Mouse (Mus musculus) macrophage (primary cell): Measurements from ENCODE around the gene Mpv17l2. TPM values are rescaled to one million over a fixed set of nuclear protein-coding genes. Genes with fewer than 3 reads are reported as not detected.

Experiments used
- H3K27ac ChIP-seq: fragments of 350-480 bp; formaldehyde crosslinking; 2 replicates; pipeline ENCODE4 v1.9.0; 2021
- H3K36me3 ChIP-seq: fragments of 350-480 bp; formaldehyde crosslinking; 2 replicates; pipeline ENCODE4 v1.9.0; 2021; ENCODE audit errors: inconsistent target
- H3K4me3 ChIP-seq: fragments of 350-480 bp; formaldehyde crosslinking; 2 replicates; pipeline ENCODE4 v1.9.0; 2021; ENCODE audit errors: inconsistent target
- H3K79me2 ChIP-seq: fragments of 350-480 bp; formaldehyde crosslinking; 2 replicates; pipeline ENCODE4 v1.9.0; 2021; ENCODE audit errors: inconsistent target
- WGBS: methylation state at CpG from one replicate; pipeline ENCODE4 v1.1.7; 2026; ENCODE audit warnings: inconsistent platforms; ENCODE audit not compliant: missing documents; 5-methylcytosine and 5-hydroxymethylcytosine counted together
- polyA plus RNA-seq: library from polyadenylated mRNA; stranded (reverse); fragments of 250-400 nt; gene quantifications from 3 replicates; pipeline ENCODE4 v1.2.4, GENCODE M21; 2018; ENCODE audit warnings: inconsistent platforms

The Mpv17l2 gene
- polyA plus RNA-seq, 1 experiment from 2014 or later, result 29.3 TPM

DNA sequence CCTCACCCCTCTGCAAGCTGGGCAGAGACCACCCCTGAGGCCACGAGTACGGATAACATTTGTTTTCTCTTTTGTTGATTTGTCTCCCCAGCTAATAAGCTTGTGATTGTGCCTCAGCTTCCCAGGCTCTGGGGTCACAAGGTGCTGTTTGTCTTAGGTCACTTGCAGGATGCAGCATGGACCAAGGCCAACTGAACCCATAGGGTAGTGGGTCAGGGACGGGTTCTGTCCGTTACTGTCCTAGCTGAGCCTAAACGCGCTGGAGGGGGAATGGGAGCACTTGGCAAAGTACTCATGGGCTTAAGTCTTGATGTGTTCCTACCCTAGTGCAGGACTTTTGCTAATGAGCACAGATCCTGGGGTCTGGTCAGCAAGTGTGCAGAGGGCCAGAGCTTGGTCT is 6.8 kb upstream of the Mpv17l2 start:
- Histone ChIP-seq H3K4me3 (no peak overlapping the region), H3K79me2 (peaks cover 4% of the 10 kb centered on the region; the same call in 1 of the 2 replicates), H3K27ac (peak overlapping the region; percentile 58), H3K36me3 (peaks cover 9% of the 10 kb centered on the region; the same call in 1 of the 2 replicates)
- 92% methylated on average over 6 of the region's 6 CpGs for WGBS

- Histone ChIP-seq H3K79me2 (peaks cover 4% of the 10 kb centered on the region; the same call in 1 of the 2 replicates), H3K4me3 (peak overlapping the region; percentile 55), H3K36me3 (peaks cover 9% of the 10 kb centered on the region; the same call in 1 of the 2 replicates), H3K27ac (peak overlapping the region; percentile 58)
- 23% methylated on average over 21 of the region's 21 CpGs for WGBS
Observed at GRCm38 (mm10) chr8:70766571-70767440, 6.1 kb upstream of the Mpv17l2 start.

DNA sequence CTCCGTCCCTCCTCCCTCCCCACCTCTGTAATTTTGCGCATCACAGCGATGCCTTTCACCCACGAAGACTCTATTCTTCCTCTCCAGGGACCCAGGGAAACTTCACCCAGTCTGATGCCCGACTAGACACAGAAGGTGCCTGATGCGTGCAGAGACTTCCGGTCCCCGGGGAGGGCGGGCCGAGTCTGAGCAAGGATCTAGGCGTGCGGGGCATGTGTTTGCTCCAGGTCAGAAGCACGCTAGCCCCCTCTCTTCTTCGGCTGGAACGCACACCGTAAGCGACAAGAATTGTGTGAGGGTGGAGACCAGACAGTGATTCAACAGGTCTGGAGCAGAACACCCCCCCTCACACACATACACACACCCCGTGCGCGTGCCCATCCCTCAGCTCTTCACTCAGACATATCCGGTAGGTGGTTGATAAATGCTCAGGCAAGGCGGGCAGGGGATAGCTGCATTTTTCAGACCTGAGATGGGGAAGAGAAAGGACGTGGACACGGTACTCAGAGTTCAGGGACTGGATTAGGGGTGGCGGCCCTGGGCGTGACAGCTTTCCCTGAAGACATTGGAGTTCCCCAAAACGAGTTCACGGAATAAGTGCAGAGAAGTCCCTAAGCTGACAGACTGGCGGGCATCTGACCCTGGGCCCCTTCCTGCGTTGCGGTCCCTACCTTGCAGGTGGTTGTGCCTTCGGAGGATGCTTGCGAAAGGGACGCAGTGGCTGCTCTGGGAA is 5.3 kb upstream of the Mpv17l2 start:
- Histone ChIP-seq H3K4me3 (peak overlapping the region; percentile 55), H3K36me3 (peaks cover 7% of the 10 kb centered on the region; the same call in 1 of the 2 replicates), H3K27ac (peak overlapping the region; percentile 58), H3K79me2 (peaks cover 4% of the 10 kb centered on the region; the same call in 1 of the 2 replicates)
- 4% methylated on average over 33 of the region's 34 CpGs for WGBS

GRCm38 (mm10) chr8:70765329-70765728 is 4.6 kb upstream of the Mpv17l2 start:
- WGBS, result 35% methylated on average over 9 of the region's 9 CpGs
- peak overlapping the region; percentile 55 for H3K4me3 ChIP-seq
- peak overlapping the region; percentile 58 for H3K27ac ChIP-seq
- H3K79me2 ChIP-seq, result peaks cover 4% of the 10 kb centered on the region; the same call in 1 of the 2 replicates
- H3K36me3 ChIP-seq, result peaks cover under 1% of the 10 kb centered on the region; the same call in 1 of the 2 replicates

DNA sequence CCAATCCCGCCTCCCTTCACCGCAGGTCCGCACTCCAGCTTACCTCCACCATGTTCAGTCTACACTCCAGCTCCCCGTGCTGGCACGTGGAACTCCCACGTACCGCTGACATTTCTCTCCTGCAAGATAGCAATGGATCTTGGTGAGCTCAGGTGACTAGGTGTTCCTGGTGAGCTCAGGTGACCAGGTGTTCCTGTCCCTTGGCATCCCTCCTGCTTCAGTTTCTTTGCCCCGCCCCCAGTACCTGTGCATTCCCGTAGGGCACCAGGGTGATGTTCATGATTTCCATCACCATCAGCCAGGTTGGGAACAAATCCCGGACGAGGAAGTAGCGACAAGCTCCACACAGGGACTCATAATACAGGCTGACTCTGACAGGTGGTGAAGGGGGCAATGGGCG is 3.9 kb upstream of the Mpv17l2 start:
- Histone ChIP-seq H3K27ac (no peak overlapping the region), H3K36me3 (no peaks in the 10 kb centered on the region), H3K79me2 (peaks cover 4% of the 10 kb centered on the region; the same call in 1 of the 2 replicates), H3K4me3 (no peak overlapping the region)
- 87% methylated on average over 13 of the region's 13 CpGs for WGBS

DNA sequence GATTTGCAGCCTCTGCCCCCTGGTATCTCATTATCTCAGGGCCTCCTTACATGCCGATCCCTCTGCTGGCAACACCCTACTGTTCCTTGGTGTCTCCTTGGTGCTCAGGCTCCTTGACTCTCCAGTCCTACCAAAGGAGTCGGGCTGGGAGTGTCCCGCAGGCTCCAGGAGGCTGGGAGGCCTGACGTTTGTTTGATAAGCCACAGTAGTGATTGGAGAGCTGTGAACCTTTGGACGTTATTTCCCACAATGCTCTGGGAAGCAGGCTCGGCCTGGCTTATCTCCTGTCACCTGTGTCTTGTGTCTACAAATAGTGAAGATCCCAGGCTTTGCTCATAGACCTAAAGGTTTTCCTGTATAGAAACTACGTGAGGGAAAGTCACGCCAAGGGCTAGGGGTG is 3.3 kb upstream of the Mpv17l2 start:
- 93% methylated on average over 8 of the region's 8 CpGs for WGBS
- H3K4me3 ChIP-seq, result no peak overlapping the region
- peaks cover 4% of the 10 kb centered on the region; the same call in 1 of the 2 replicates for H3K79me2 ChIP-seq
- no peaks in the 10 kb centered on the region for H3K36me3 ChIP-seq
- no peak overlapping the region for H3K27ac ChIP-seq

DNA sequence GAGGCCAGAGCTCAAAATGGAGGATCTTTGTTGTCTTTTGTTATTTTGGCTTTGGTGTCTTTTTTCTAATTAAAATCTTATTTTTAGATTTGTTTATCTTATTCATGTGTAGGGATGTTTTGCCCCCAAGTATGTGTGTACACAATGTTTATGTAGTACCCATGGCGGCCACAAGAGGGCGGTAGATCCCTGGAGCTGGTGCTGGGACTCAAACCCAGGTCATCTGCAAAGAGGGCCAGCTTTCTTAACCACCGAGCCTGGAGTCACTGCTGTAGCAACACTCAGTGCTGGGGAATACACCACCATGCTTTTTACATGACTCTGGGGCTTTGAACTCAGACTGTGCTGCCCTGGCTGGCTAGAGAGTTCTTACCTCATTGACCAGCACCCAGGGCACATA is 2.6 kb upstream of the Mpv17l2 start:
- Histone ChIP-seq H3K79me2 (peaks cover 4% of the 10 kb centered on the region; the same call in 1 of the 2 replicates), H3K27ac (no peak overlapping the region), H3K4me3 (no peak overlapping the region), H3K36me3 (peaks cover under 1% of the 10 kb centered on the region; the same call in 1 of the 2 replicates)
- 2% methylated on average over 3 of the region's 3 CpGs for WGBS

DNA sequence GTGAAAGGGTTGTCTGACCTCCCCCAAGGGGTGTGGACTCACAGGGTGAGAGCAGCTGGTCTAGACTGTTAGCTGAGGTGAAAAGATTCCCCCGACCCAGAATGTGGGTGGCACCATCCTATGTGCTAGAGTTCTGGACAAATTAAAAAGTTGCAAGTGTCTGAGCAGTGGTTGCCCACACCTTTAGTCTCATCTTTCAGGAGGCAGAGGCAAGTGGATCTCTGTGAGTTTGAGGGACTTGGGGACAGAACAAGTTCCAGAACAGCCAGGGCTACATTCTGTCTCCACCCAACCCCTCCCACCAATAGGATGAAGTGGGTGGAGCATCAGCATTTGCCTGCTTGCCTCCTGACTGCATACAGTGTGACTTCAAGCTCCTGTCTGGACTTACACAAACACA is 1.4 kb upstream of the Mpv17l2 start:
- no CpG with 5 or more reads among the region's 1 CpGs for WGBS
- Histone ChIP-seq H3K79me2 (peaks cover 4% of the 10 kb centered on the region; the same call in 1 of the 2 replicates), H3K36me3 (peaks cover 6% of the 10 kb centered on the region; the same call in 1 of the 2 replicates), H3K27ac (no peak overlapping the region), H3K4me3 (no peak overlapping the region)

- H3K27ac ChIP-seq, result peak overlapping the region; percentile 19; the same call in 1 of the 2 replicates
- WGBS, result under 1% methylated on average over 22 of the region's 22 CpGs
- H3K4me3 ChIP-seq, result peak overlapping the region; percentile 72
- H3K79me2 ChIP-seq, result peaks cover 6% of the 10 kb centered on the region; the same call in 1 of the 2 replicates
- peaks cover 6% of the 10 kb centered on the region; the same call in 1 of the 2 replicates for H3K36me3 ChIP-seq
Observed at GRCm38 (mm10) chr8:70760350-70760749, 396 bp downstream of the Mpv17l2 start.

- WGBS, result 82% methylated on average over 18 of the region's 19 CpGs
- H3K27ac ChIP-seq, result no peak overlapping the region
- H3K4me3 ChIP-seq, result no peak overlapping the region
- H3K79me2 ChIP-seq, result peaks cover 6% of the 10 kb centered on the region; the same call in 1 of the 2 replicates
- H3K36me3 ChIP-seq, result peaks cover 6% of the 10 kb centered on the region; the same call in 1 of the 2 replicates
Observed at GRCm38 (mm10) chr8:70758616-70759561, 1.9 kb downstream of the Mpv17l2 start.

- Histone ChIP-seq H3K79me2 (peaks cover 6% of the 10 kb centered on the region; the same call in 1 of the 2 replicates), H3K4me3 (no peak overlapping the region), H3K27ac (no peak overlapping the region), H3K36me3 (peaks cover 6% of the 10 kb centered on the region; the same call in 1 of the 2 replicates)
- 90% methylated on average over 7 of the region's 7 CpGs for WGBS
Observed at GRCm38 (mm10) chr8:70758308-70758615, 2.5 kb downstream of the Mpv17l2 start.

GRCm38 (mm10) chr8:70757523-70758307 is 3.0 kb downstream of the Mpv17l2 start:
- Histone ChIP-seq H3K27ac (no peak overlapping the region), H3K36me3 (peaks cover 6% of the 10 kb centered on the region; the same call in 1 of the 2 replicates), H3K4me3 (no peak overlapping the region), H3K79me2 (peaks cover 6% of the 10 kb centered on the region; the same call in 1 of the 2 replicates)
- WGBS, result 86% methylated on average over 19 of the region's 22 CpGs

GRCm38 (mm10) chr8:70756476-70757040 is 4.2 kb downstream of the Mpv17l2 start:
- Histone ChIP-seq H3K27ac (no peak overlapping the region), H3K79me2 (peaks cover 6% of the 10 kb centered on the region; the same call in 1 of the 2 replicates), H3K36me3 (peaks cover 6% of the 10 kb centered on the region; the same call in 1 of the 2 replicates), H3K4me3 (no peak overlapping the region)
- WGBS, result 92% methylated on average over 6 of the region's 6 CpGs
